Mouse (Mus musculus): ENCODE measurements around the gene Pitpnc1. TPM values are rescaled to one million over a fixed set of nuclear protein-coding genes. Genes with fewer than 3 reads are reported as not detected.
"Not testable (repeated sequence)": the region's sequence is repeated elsewhere in the genome, so short reads cannot be mapped to it uniquely, and the experiment has no call there.

Gene Pitpnc1
- total RNA-seq (2014; rRNA removed), result 9.4 and 10.5 TPM in 2 replicates
- polyA plus RNA-seq (2012; rRNA removed), result 3.5 and 4.1 TPM in 2 replicates

DNA sequence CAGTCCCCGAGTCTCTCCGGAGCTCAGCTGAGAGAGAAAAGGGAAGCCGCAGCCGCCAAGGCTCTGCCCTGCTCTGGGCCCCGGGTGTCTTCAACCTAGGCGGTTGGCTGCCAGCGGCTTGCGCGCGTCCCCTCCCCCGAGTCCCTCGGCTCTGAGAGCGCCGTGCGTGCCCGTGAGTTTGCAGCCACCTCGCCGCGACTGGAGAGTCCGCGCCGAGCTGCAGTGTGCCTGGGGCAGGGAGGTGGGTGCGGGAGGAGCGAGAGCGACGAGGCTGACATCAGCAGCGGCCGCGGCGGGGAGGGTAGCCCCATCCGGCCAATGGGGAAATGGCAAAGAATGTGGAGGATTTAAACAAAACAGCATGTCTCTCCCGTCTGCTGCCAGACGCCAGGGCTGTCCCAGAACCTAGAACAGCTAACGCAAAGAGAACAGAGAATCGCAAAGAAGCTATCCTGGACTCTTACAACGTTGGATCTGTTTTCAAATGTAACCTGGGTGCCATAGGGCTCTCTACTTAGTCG is at the start of gene Pitpnc1:
Gene Pitpnc1 (minus strand): TSS at position 179 of the 521 bp plus-strand sequence.
- Histone ChIP-seq H3K27me3 (ENCODE audit: control insufficient read depth, insufficient read depth, low read length) (no peaks in the 10 kb centered on the region), H3K36me3 (ENCODE audit: control insufficient read depth, insufficient read depth, low read length) (no peaks in the 10 kb centered on the region), H3K27ac (replicated peaks; ENCODE audit: insufficient read depth, low read depth, low read length) (peak within 1 kb of the TSS; percentile 83), H3K79me2 (ENCODE audit: control insufficient read depth, insufficient read depth, low read length) (peaks cover 17% of the 10 kb centered on the region), H3K4me3 (ENCODE audit: insufficient read depth, low read depth, low read length) (peak within 1 kb of the TSS; percentile 76), H3K9ac (ENCODE audit: low read depth, low read length) (peak within 1 kb of the TSS; percentile 98), H3K4me1 (ENCODE audit: control insufficient read depth, insufficient read depth, low read length) (peaks cover 21% of the 10 kb centered on the region)
- WGBS, result under 1% methylated on average over 37 of the region's 37 CpGs
- DNase-seq (ENCODE audit: extremely low read depth, low read depth, low spot score), result peak; percentile 86
- no peak for TF ChIP-seq CTCF (IDR thresholded peaks at IDR 0.05; ENCODE audit: low read depth, low read length)
- TF ChIP-seq POLR2A (IDR thresholded peaks at IDR 0.05; ENCODE audit: extremely low read depth, insufficient read depth, low read length), result peak; percentile 96

DNA sequence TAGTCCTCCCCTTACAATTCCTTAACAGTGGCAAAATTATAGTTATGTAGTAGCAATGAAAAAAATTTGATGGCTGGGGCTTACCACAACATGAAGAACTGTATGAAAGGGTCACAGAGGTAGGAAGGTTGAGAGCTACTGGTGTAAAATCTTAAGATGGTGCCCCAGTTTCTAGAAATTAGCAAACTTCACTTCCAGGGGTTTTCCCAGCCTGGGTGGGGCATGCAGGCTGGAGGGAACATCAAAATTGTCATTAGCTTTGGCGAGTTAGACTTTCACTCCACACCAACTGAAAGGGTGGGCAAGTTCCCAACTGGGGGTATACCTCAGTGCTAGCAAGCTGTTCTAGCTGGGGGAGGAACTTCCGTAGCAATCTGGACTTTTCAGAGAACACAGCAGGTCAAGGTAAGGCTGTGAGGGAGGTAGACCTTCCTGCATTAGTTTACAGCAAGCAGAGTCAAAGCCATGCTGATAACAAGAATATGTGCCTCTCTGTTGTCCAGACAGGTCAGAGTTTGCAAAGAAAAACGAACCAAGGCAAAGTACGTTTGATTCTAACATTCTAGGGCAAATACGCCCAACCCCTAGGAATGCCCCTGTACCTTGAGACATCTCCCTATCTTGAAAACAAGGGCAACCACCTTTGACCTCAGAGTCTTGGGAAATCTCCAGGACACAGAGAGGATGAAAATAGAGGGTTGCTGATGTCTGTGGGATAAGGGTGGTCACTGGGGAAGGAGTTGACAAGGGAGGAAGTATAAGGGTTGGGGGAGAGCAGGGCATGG is 48.3 kb upstream of the Pitpnc1 start:
- Histone ChIP-seq H3K27me3 (ENCODE audit: control insufficient read depth, insufficient read depth, low read length) (no peaks in the 10 kb centered on the region), H3K4me3 (ENCODE audit: insufficient read depth, low read depth, low read length) (no peak overlapping the region), H3K36me3 (ENCODE audit: control insufficient read depth, insufficient read depth, low read length) (no peaks in the 10 kb centered on the region), H3K4me1 (ENCODE audit: control insufficient read depth, insufficient read depth, low read length) (peaks cover 2% of the 10 kb centered on the region; the same call in 1 of the 2 replicates), H3K9ac (ENCODE audit: low read depth, low read length) (no peak overlapping the region), H3K79me2 (ENCODE audit: control insufficient read depth, insufficient read depth, low read length) (no peaks in the 10 kb centered on the region), H3K27ac (replicated peaks; ENCODE audit: insufficient read depth, low read depth, low read length) (no peak overlapping the region)
- 64% methylated on average over 5 of the region's 5 CpGs for WGBS
- TF ChIP-seq CTCF (IDR thresholded peaks at IDR 0.05; ENCODE audit: low read depth, low read length), result no peak
- TF ChIP-seq POLR2A (IDR thresholded peaks at IDR 0.05; ENCODE audit: extremely low read depth, insufficient read depth, low read length), result no peak
- DNase-seq (ENCODE audit: extremely low read depth, low read depth, low spot score), result no peak

DNA sequence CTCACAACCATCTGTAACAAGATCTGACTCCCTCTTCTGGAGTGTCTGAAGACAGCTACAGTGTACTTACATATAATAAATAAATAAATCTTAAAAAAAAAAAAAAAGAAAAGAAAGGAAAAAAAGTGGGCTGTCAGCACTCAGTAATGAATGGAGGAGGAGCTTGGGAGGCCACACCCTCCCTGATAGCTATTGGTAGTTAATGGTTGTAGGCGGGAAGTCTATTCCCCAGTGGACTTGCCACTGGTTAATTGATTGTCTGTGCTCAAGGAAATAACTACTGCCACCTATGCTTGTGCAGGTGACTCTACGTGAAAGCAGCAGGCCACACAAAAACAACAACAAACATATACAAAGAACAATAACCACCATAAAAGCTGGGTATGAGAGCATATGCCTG is 45.9 kb upstream of the Pitpnc1 start:
- Histone ChIP-seq H3K79me2 (ENCODE audit: control insufficient read depth, insufficient read depth, low read length) (no peaks in the 10 kb centered on the region), H3K4me1 (ENCODE audit: control insufficient read depth, insufficient read depth, low read length) (peaks cover 2% of the 10 kb centered on the region; the same call in 1 of the 2 replicates), H3K27me3 (ENCODE audit: control insufficient read depth, insufficient read depth, low read length) (no peaks in the 10 kb centered on the region), H3K9ac (ENCODE audit: low read depth, low read length) (no peak overlapping the region), H3K4me3 (ENCODE audit: insufficient read depth, low read depth, low read length) (no peak overlapping the region), H3K27ac (replicated peaks; ENCODE audit: insufficient read depth, low read depth, low read length) (no peak overlapping the region), H3K36me3 (ENCODE audit: control insufficient read depth, insufficient read depth, low read length) (no peaks in the 10 kb centered on the region)
- no peak for DNase-seq (ENCODE audit: extremely low read depth, low read depth, low spot score)
- no peak for TF ChIP-seq CTCF (IDR thresholded peaks at IDR 0.05; ENCODE audit: low read depth, low read length)
- no peak for TF ChIP-seq POLR2A (IDR thresholded peaks at IDR 0.05; ENCODE audit: extremely low read depth, insufficient read depth, low read length)
- WGBS, result 95% methylated on average over 2 of the region's 2 CpGs

DNA sequence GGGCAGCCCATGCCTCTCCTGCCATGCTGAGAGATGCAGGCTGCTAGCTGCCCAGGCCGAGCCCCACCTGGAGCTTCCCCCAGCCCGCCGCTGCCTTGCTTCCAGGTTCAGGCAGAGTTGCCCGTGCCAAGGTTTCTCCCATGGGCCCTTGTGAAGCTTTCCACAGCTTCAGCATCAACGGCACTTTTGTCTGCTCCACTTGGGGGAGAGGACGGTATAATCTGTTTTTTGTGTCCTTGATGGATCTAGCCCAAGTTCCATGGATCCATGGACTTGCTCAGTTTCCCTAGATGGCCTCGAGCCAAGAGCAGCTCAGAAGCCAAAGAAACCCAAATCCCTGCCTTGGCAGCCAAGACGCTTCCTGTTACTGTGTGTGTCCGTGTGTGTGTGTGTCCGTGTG is 42.5 kb upstream of the Pitpnc1 start:
- Histone ChIP-seq H3K36me3 (ENCODE audit: control insufficient read depth, insufficient read depth, low read length) (no peaks in the 10 kb centered on the region), H3K27me3 (ENCODE audit: control insufficient read depth, insufficient read depth, low read length) (no peaks in the 10 kb centered on the region), H3K4me1 (ENCODE audit: control insufficient read depth, insufficient read depth, low read length) (no peaks in the 10 kb centered on the region), H3K4me3 (ENCODE audit: insufficient read depth, low read depth, low read length) (no peak overlapping the region), H3K79me2 (ENCODE audit: control insufficient read depth, insufficient read depth, low read length) (no peaks in the 10 kb centered on the region), H3K27ac (replicated peaks; ENCODE audit: insufficient read depth, low read depth, low read length) (no peak overlapping the region), H3K9ac (ENCODE audit: low read depth, low read length) (no peak overlapping the region)
- 68% methylated on average over 10 of the region's 10 CpGs for WGBS
- no peak for DNase-seq (ENCODE audit: extremely low read depth, low read depth, low spot score)
- TF ChIP-seq POLR2A (IDR thresholded peaks at IDR 0.05; ENCODE audit: extremely low read depth, insufficient read depth, low read length), result no peak
- TF ChIP-seq CTCF (IDR thresholded peaks at IDR 0.05; ENCODE audit: low read depth, low read length), result no peak

DNA sequence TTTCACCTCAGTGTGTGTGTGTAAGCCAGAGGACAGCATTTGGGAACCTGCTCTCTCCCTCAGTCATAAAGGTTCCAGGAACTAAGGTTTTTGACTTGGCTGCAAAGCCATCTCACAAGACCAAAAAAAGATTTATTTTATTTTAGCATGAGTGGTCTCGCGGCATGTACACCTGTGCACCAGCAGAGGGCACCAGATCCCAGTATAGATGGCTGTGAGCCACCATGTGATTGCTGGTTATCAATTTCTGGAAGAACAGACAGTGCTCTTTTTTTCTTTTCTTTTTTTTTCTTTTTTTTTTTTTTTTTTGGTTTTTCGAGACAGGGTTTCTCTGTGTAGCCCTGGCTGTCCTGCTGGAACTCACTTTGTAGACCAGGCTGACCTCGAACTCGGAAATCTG is 41.5 kb upstream of the Pitpnc1 start:
- not testable (repeated sequence) for H3K4me1 ChIP-seq (ENCODE audit: control insufficient read depth, insufficient read depth, low read length); H3K4me3 ChIP-seq (ENCODE audit: insufficient read depth, low read depth, low read length); H3K36me3 ChIP-seq (ENCODE audit: control insufficient read depth, insufficient read depth, low read length); H3K27me3 ChIP-seq (ENCODE audit: control insufficient read depth, insufficient read depth, low read length); H3K79me2 ChIP-seq (ENCODE audit: control insufficient read depth, insufficient read depth, low read length); H3K27ac ChIP-seq (replicated peaks; ENCODE audit: insufficient read depth, low read depth, low read length); H3K9ac ChIP-seq (ENCODE audit: low read depth, low read length)
- TF ChIP-seq CTCF (IDR thresholded peaks at IDR 0.05; ENCODE audit: low read depth, low read length), result peak; percentile 87
- WGBS, result 35% methylated on average over 5 of the region's 5 CpGs
- DNase-seq (ENCODE audit: extremely low read depth, low read depth, low spot score), result peak; percentile 41
